Mouse (Mus musculus): ENCODE data around the gene Trim31. TPM values are rescaled to one million over a fixed set of nuclear protein-coding genes. Genes with fewer than 3 reads are reported as not detected.

Gene Trim31
- polyA plus RNA-seq, 1 experiment: not detected

- no peak for TF ChIP-seq GATA1 (IDR thresholded peaks at IDR 0.05; ENCODE audit: low read length)
Measured at GRCm38 (mm10) chr17:36923491-36923890, 25.6 kb downstream of the Trim31 start.

GRCm38 (mm10) chr17:36927496-36928120 is 29.7 kb downstream of the Trim31 start:
- no peak for TF ChIP-seq GATA1 (IDR thresholded peaks at IDR 0.05; ENCODE audit: low read length)

- TF ChIP-seq GATA1 (IDR thresholded peaks at IDR 0.05; ENCODE audit: low read length): no peak
Measured at GRCm38 (mm10) chr17:36929236-36929932, 31.5 kb downstream of the Trim31 start.

GRCm38 (mm10) chr17:36930233-36930632 is 32.3 kb downstream of the Trim31 start:
- TF ChIP-seq GATA1 (IDR thresholded peaks at IDR 0.05; ENCODE audit: low read length): no peak

GRCm38 (mm10) chr17:36931130-36931529 is 33.2 kb downstream of the Trim31 start:
- TF ChIP-seq GATA1 (IDR thresholded peaks at IDR 0.05; ENCODE audit: low read length): no peak

- TF ChIP-seq GATA1 (IDR thresholded peaks at IDR 0.05; ENCODE audit: low read length): no peak
Measured at GRCm38 (mm10) chr17:36931806-36932205, 33.9 kb downstream of the Trim31 start.

- TF ChIP-seq GATA1 (IDR thresholded peaks at IDR 0.05; ENCODE audit: low read length): no peak
Measured at GRCm38 (mm10) chr17:36938056-36938455, 40.1 kb downstream of the Trim31 start.

- no peak for TF ChIP-seq GATA1 (IDR thresholded peaks at IDR 0.05; ENCODE audit: low read length)
Measured at GRCm38 (mm10) chr17:36942391-36942790, 44.5 kb downstream of the Trim31 start.

GRCm38 (mm10) chr17:36942791-36943471 is 45.0 kb downstream of the Trim31 start, which contains the start of gene Rnf39:
Gene Rnf39, plus strand, starts transcription at chr17:36942918.
- TF ChIP-seq GATA1 (IDR thresholded peaks at IDR 0.05; ENCODE audit: low read length): no peak

- TF ChIP-seq GATA1 (IDR thresholded peaks at IDR 0.05; ENCODE audit: low read length): no peak
Measured at GRCm38 (mm10) chr17:36943691-36944090, 45.8 kb downstream of the Trim31 start.

- TF ChIP-seq GATA1 (IDR thresholded peaks at IDR 0.05; ENCODE audit: low read length): no peak
Measured at GRCm38 (mm10) chr17:36944121-36944775, 46.3 kb downstream of the Trim31 start.

GRCm38 (mm10) chr17:36947051-36947819 is 49.3 kb downstream of the Trim31 start:
- TF ChIP-seq GATA1 (IDR thresholded peaks at IDR 0.05; ENCODE audit: low read length): no peak

- TF ChIP-seq GATA1 (IDR thresholded peaks at IDR 0.05; ENCODE audit: low read length): no peak
Measured at GRCm38 (mm10) chr17:36948286-36948685, 50.4 kb downstream of the Trim31 start.

GRCm38 (mm10) chr17:36949265-36949664 is 51.3 kb downstream of the Trim31 start:
- no peak for TF ChIP-seq GATA1 (IDR thresholded peaks at IDR 0.05; ENCODE audit: low read length)

Measured in G1E-ER4 (cell line).